Mouse (Mus musculus) liver, embryonic 14.5 days (tissue): ENCODE data around the gene Apobec2. TPM values are rescaled to one million over a fixed set of nuclear protein-coding genes. Genes with fewer than 3 reads are reported as not detected.

ENCODE experiments used
- ATAC-seq: fragments of 200-750 bp; cut with Nextera tagmentation; 2 replicates; pipeline ENCODE4 v1.8.0; 2017; ENCODE audit warnings: moderate number of reproducible peaks, mild to moderate bottlenecking, moderate library complexity; ENCODE audit not compliant: insufficient read depth
- DNase-seq, 3 experiments: peaks; one replicate each; pipeline ENCODE4 v3.0.0-alpha.2; 2012 to 2013; ENCODE audit warnings: low read depth in 3 of 3, low spot score in 3 of 3
- H3K27ac ChIP-seq: fragments of 300-500 bp; sonication (generic); 2 replicates; pipeline ENCODE4 v1.5.1; 2014; ENCODE audit warnings: moderate library complexity, mild to moderate bottlenecking, control low read depth, inconsistent platforms
- H3K27me3 ChIP-seq: fragments of 300-500 bp; sonication (generic); 2 replicates; pipeline ENCODE4 v1.6.1; 2014; ENCODE audit warnings: mild to moderate bottlenecking, low read length, moderate library complexity; ENCODE audit not compliant: control insufficient read depth, insufficient read depth
- H3K36me3 ChIP-seq: fragments of 300-500 bp; sonication (generic); replicated peaks from 2 replicates; pipeline ENCODE4 v1.6.1; 2014; ENCODE audit warnings: low read depth; ENCODE audit not compliant: control insufficient read depth, insufficient read depth
- H3K4me1 ChIP-seq, 2 experiments: fragments of 200-500 bp in 1 of 2; fragments of 300-500 bp in 1 of 2; sonication (generic) in 1 of 2; replicated peaks; 2 replicates each; pipeline ENCODE4 v1.6.1; 2012 to 2014; ENCODE audit warnings: antibody characterized with exemption in 1 of 2, inconsistent platforms in 1 of 2, low read length in 1 of 2; ENCODE audit not compliant: control insufficient read depth in 2 of 2, insufficient read depth in 2 of 2
- H3K4me2 ChIP-seq: fragments of 300-500 bp; sonication (generic); 2 replicates; pipeline ENCODE4 v1.6.1; 2014; ENCODE audit warnings: low read depth, mild to moderate bottlenecking, control low read depth, moderate library complexity
- H3K4me3 ChIP-seq, 2 experiments: fragments of 200-500 bp in 1 of 2; fragments of 300-500 bp in 1 of 2; sonication (generic) in 1 of 2; 2 replicates each; pipeline ENCODE4 v1.5.1; 2012 to 2014; ENCODE audit warnings: low read depth in 2 of 2, low read length in 2 of 2, mild to moderate bottlenecking in 2 of 2, control low read depth in 1 of 2, inconsistent platforms in 1 of 2, moderate library complexity in 1 of 2; ENCODE audit not compliant: insufficient read depth in 1 of 2
- H3K9ac ChIP-seq: fragments of 300-500 bp; sonication (generic); replicated peaks from 2 replicates; pipeline ENCODE4 v1.6.1; 2014; ENCODE audit warnings: mild to moderate bottlenecking, control low read depth, moderate library complexity
- H3K9me3 ChIP-seq: fragments of 300-500 bp; sonication (generic); 2 replicates; pipeline ENCODE4 v1.6.1; 2016; ENCODE audit warnings: low read length, mixed read lengths; ENCODE audit not compliant: control insufficient read depth
- CTCF ChIP-seq: IDR thresholded peaks from 2 replicates; pipeline ENCODE4 v1.5.1; 2016; ENCODE audit warnings: antibody characterized with exemption, low read depth, control low read depth
- EP300 ChIP-seq: IDR thresholded peaks from 2 replicates; pipeline ENCODE4 v1.6.1; 2016; ENCODE audit warnings: antibody characterized with exemption, low read depth
- WGBS: fragments of 180-500 bp; shearing (Covaris S2); extraction: QIAGEN DNeasy Blood & Tissue Kit; methylation state at CpG from one replicate; pipeline ENCODE4 v1.1.7; 2014; ENCODE audit not compliant: insufficient replicate concordance; 5-methylcytosine and 5-hydroxymethylcytosine counted together
- polyA plus RNA-seq, 2 experiments: library from polyadenylated mRNA; depleted of rRNA in 1 of 2; stranded (reverse) in 1 of 2; unstranded in 1 of 2; fragments of >200 nt; fragmentation: Nextera tagmentation in 1 of 2; extraction: Ambion mirVana in 1 of 2; gene quantifications; 2 replicates each; pipeline versions ENCODE4 v1.2.1 to v1.2.3; 2012 to 2014

Apobec2 gene
- polyA plus RNA-seq, 2 experiments, result 0.27 to 0.36 TPM

- WGBS, result 35% methylated on average over 11 of the region's 11 CpGs
- Histone ChIP-seq H3K9me3 (no peaks in the 10 kb centered on the region), H3K27ac (peak within 1 kb of the TSS; percentile 31), H3K27me3 (no peaks in the 10 kb centered on the region), H3K4me3 (peak within 1 kb of the TSS; percentile 43 to 44), H3K4me2 (peak within 1 kb of the TSS; percentile 55), H3K36me3 (peaks cover 2% of the 10 kb centered on the region), H3K9ac (peak within 1 kb of the TSS; percentile 47), H3K4me1 (peaks cover 33 to 55% of the 10 kb centered on the region in 2 experiments)
- DNase-seq, result peak; percentile 44 to 47 (median 46)
- TF ChIP-seq CTCF (no peak), EP300 (no peak)
- no peak for ATAC-seq
Measured at GRCm38 (mm10) chr17:48454688-48455087, 22.0 kb upstream of the Apobec2 start, which contains the start of gene Unc5cl. TSS of gene Unc5cl (plus strand) at chr17:48454901.

GRCm38 (mm10) chr17:48454190-48454589, 21.5 kb upstream of the Apobec2 start:
- Histone ChIP-seq H3K27ac (peak overlapping the region; percentile 31), H3K4me1 (peaks cover 37 to 58% of the 10 kb centered on the region in 2 experiments), H3K27me3 (no peaks in the 10 kb centered on the region), H3K4me3 (peak overlapping the region; percentile 43 to 44), H3K36me3 (peaks cover 6% of the 10 kb centered on the region), H3K9me3 (no peaks in the 10 kb centered on the region), H3K9ac (no peak overlapping the region; the same call in 1 of the 2 replicates), H3K4me2 (peak overlapping the region; percentile 55)
- WGBS, result 58% methylated on average over 7 of the region's 7 CpGs
- ATAC-seq, result no peak
- TF ChIP-seq EP300 (no peak), CTCF (no peak)
- DNase-seq, result no peak

GRCm38 (mm10) chr17:48453489-48453888, 20.8 kb upstream of the Apobec2 start:
- ATAC-seq (no peak), DNase-seq (no peak)
- Histone ChIP-seq H3K27ac (peak overlapping the region; percentile 9), H3K36me3 (peaks cover 13% of the 10 kb centered on the region), H3K4me3 (no peak overlapping the region), H3K9me3 (no peaks in the 10 kb centered on the region), H3K27me3 (no peaks in the 10 kb centered on the region), H3K9ac (no peak overlapping the region), H3K4me2 (no peak overlapping the region), H3K4me1 (peaks cover 44 to 65% of the 10 kb centered on the region in 2 experiments)
- TF ChIP-seq CTCF (peak; percentile 75), EP300 (no peak)
- 62% methylated on average over 7 of the region's 7 CpGs for WGBS

GRCm38 (mm10) chr17:48451753-48452444, 19.2 kb upstream of the Apobec2 start:
- H3K27ac ChIP-seq, result peak overlapping the region; percentile 97
- TF ChIP-seq EP300 (no peak), CTCF (no peak)
- WGBS, result 55% methylated on average over 9 of the region's 9 CpGs
- no peaks in the 10 kb centered on the region for H3K27me3 ChIP-seq
- peak overlapping the region; percentile 91 for H3K4me2 ChIP-seq
- peak overlapping the region; percentile 86 for H3K9ac ChIP-seq
- H3K36me3 ChIP-seq, result peaks cover 18% of the 10 kb centered on the region
- H3K4me3 ChIP-seq, result peak overlapping the region; percentile 68 to 84
- H3K4me1 ChIP-seq, result peaks cover 57 to 77% of the 10 kb centered on the region in 2 experiments
- ATAC-seq (peak; percentile 14; the same call in 1 of the 2 replicates), DNase-seq (no peak)
- no peaks in the 10 kb centered on the region for H3K9me3 ChIP-seq

- Histone ChIP-seq H3K27ac (peak within 1 kb of the TSS; percentile 97), H3K4me3 (peak within 1 kb of the TSS; percentile 68 to 84), H3K4me2 (peak within 1 kb of the TSS; percentile 91), H3K27me3 (no peaks in the 10 kb centered on the region), H3K9ac (peak within 1 kb of the TSS; percentile 86), H3K9me3 (no peaks in the 10 kb centered on the region), H3K4me1 (peaks cover 60 to 78% of the 10 kb centered on the region in 2 experiments), H3K36me3 (peaks cover 21% of the 10 kb centered on the region)
- peak; percentile 78 to 82 (median 79) for DNase-seq
- WGBS, result 8% methylated on average over 7 of the region's 7 CpGs
- ATAC-seq, result peak; percentile 74
- TF ChIP-seq CTCF, result no peak
- TF ChIP-seq EP300, result no peak
Measured at GRCm38 (mm10) chr17:48451353-48451675, 18.6 kb upstream of the Apobec2 start, which contains the start of gene Tspo2. TSS of gene Tspo2 (minus strand) at chr17:48451522.
